Mouse (Mus musculus): Measurements from ENCODE around the gene Grtp1. TPM values are rescaled to one million over a fixed set of nuclear protein-coding genes. Genes with fewer than 3 reads are reported as not detected.
A peak's percentile ranks its signal among the peaks of the same experiment; 100 is the strongest.

The Grtp1 gene
- polyA plus RNA-seq, 1 experiment from 2014 or later = 15.7 TPM

GRCm38 (mm10) chr8:13159377-13159881, 41.0 kb downstream of the Grtp1 start:
- under 1% methylated on average over 44 of the region's 49 CpGs for WGBS
- no peaks in the 10 kb centered on the region for H3K36me3 ChIP-seq (ENCODE audit: control insufficient read depth, insufficient read depth, low read length)
- H3K9me3 ChIP-seq (ENCODE audit: control insufficient read depth, low read length) = no peaks in the 10 kb centered on the region
- peak overlapping the region; percentile 99 for H3K4me3 ChIP-seq (ENCODE audit: low read depth, low read length)
- H3K9ac ChIP-seq (ENCODE audit: low read length) = peak overlapping the region; percentile 95
- no peaks in the 10 kb centered on the region for H3K27me3 ChIP-seq (ENCODE audit: control insufficient read depth, insufficient read depth, low read length)
- peaks cover 6% of the 10 kb centered on the region; the same call in 1 of the 2 replicates for H3K4me1 ChIP-seq (ENCODE audit: control insufficient read depth, insufficient read depth, low read length)
- H3K27ac ChIP-seq (replicated peaks; ENCODE audit: low read depth, low read length) = no peak overlapping the region; the same call in 1 of the 2 replicates
- peak overlapping the region; percentile 91 for H3K4me2 ChIP-seq (ENCODE audit: low read depth, severe bottlenecking)
- peak; percentile 48 for ATAC-seq (ENCODE audit: insufficient number of reproducible peaks, low FRiP score, low TSS enrichment, low read depth)
- DNase-seq (ENCODE audit: low spot score) = peak; percentile 24

- WGBS = 1% methylated on average over 48 of the region's 50 CpGs
- H3K27ac ChIP-seq (replicated peaks; ENCODE audit: low read depth, low read length) = no peak within 1 kb of the TSS; the same call in 1 of the 2 replicates
- peak; percentile 100 for DNase-seq (ENCODE audit: low spot score)
Observed at GRCm38 (mm10) chr8:13158718-13159376, 41.6 kb downstream of the Grtp1 start, which contains the start of gene Lamp1. Lamp1 (plus strand) TSS chr8:13159161.

GRCm38 (mm10) chr8:13156327-13157097, 43.9 kb downstream of the Grtp1 start:
- Histone ChIP-seq H3K4me1 (ENCODE audit: control insufficient read depth, insufficient read depth, low read length) (peaks cover 6% of the 10 kb centered on the region; the same call in 1 of the 2 replicates), H3K9ac (ENCODE audit: low read length) (no peak overlapping the region), H3K27me3 (ENCODE audit: control insufficient read depth, insufficient read depth, low read length) (no peaks in the 10 kb centered on the region), H3K36me3 (ENCODE audit: control insufficient read depth, insufficient read depth, low read length) (no peaks in the 10 kb centered on the region), H3K27ac (replicated peaks; ENCODE audit: low read depth, low read length) (no peak overlapping the region), H3K9me3 (ENCODE audit: control insufficient read depth, low read length) (no peaks in the 10 kb centered on the region), H3K4me3 (ENCODE audit: low read depth, low read length) (no peak overlapping the region), H3K4me2 (ENCODE audit: low read depth, severe bottlenecking) (no peak overlapping the region)
- WGBS = 75% methylated on average over 12 of the region's 12 CpGs
- ATAC-seq (ENCODE audit: insufficient number of reproducible peaks, low FRiP score, low TSS enrichment, low read depth) = no peak
- no peak for DNase-seq (ENCODE audit: low spot score)

More at GRCm38 (mm10) chr8:13158718-13159376, 41.6 kb downstream of the Grtp1 start, which contains the start of gene Lamp1:
- Histone ChIP-seq H3K9ac (ENCODE audit: low read length) (peak within 1 kb of the TSS; percentile 95), H3K9me3 (ENCODE audit: control insufficient read depth, low read length) (no peaks in the 10 kb centered on the region), H3K36me3 (ENCODE audit: control insufficient read depth, insufficient read depth, low read length) (no peaks in the 10 kb centered on the region), H3K27me3 (ENCODE audit: control insufficient read depth, insufficient read depth, low read length) (no peaks in the 10 kb centered on the region), H3K4me1 (ENCODE audit: control insufficient read depth, insufficient read depth, low read length) (peaks cover 6% of the 10 kb centered on the region; the same call in 1 of the 2 replicates), H3K4me2 (ENCODE audit: low read depth, severe bottlenecking) (peak within 1 kb of the TSS; percentile 91), H3K4me3 (ENCODE audit: low read depth, low read length) (peak within 1 kb of the TSS; percentile 99)
- ATAC-seq (ENCODE audit: insufficient number of reproducible peaks, low FRiP score, low TSS enrichment, low read depth) = peak; percentile 95

- H3K4me3 ChIP-seq (ENCODE audit: low read depth, low read length) = no peak overlapping the region
- no peak for ATAC-seq (ENCODE audit: insufficient number of reproducible peaks, low FRiP score, low TSS enrichment, low read depth)
Observed at GRCm38 (mm10) chr8:13155358-13155757, 45.1 kb downstream of the Grtp1 start.

GRCm38 (mm10) chr8:13154099-13154498, 46.3 kb downstream of the Grtp1 start:
- no peak for ATAC-seq (ENCODE audit: insufficient number of reproducible peaks, low FRiP score, low TSS enrichment, low read depth)
- Histone ChIP-seq H3K4me2 (ENCODE audit: low read depth, severe bottlenecking) (no peak overlapping the region), H3K36me3 (ENCODE audit: control insufficient read depth, insufficient read depth, low read length) (peaks cover 2% of the 10 kb centered on the region; the same call in 1 of the 2 replicates), H3K4me1 (ENCODE audit: control insufficient read depth, insufficient read depth, low read length) (no peaks in the 10 kb centered on the region), H3K27me3 (ENCODE audit: control insufficient read depth, insufficient read depth, low read length) (no peaks in the 10 kb centered on the region), H3K9me3 (ENCODE audit: control insufficient read depth, low read length) (no peaks in the 10 kb centered on the region), H3K27ac (replicated peaks; ENCODE audit: low read depth, low read length) (no peak overlapping the region), H3K4me3 (ENCODE audit: low read depth, low read length) (no peak overlapping the region), H3K9ac (ENCODE audit: low read length) (no peak overlapping the region)
- no peak for DNase-seq (ENCODE audit: low spot score)
- WGBS = 79% methylated on average over 9 of the region's 9 CpGs

More at GRCm38 (mm10) chr8:13155358-13155757, 45.1 kb downstream of the Grtp1 start:
- no peak for DNase-seq (ENCODE audit: low spot score)
- Histone ChIP-seq H3K36me3 (ENCODE audit: control insufficient read depth, insufficient read depth, low read length) (no peaks in the 10 kb centered on the region), H3K4me1 (ENCODE audit: control insufficient read depth, insufficient read depth, low read length) (peaks cover 5% of the 10 kb centered on the region; the same call in 1 of the 2 replicates), H3K9me3 (ENCODE audit: control insufficient read depth, low read length) (no peaks in the 10 kb centered on the region), H3K27me3 (ENCODE audit: control insufficient read depth, insufficient read depth, low read length) (no peaks in the 10 kb centered on the region), H3K9ac (ENCODE audit: low read length) (no peak overlapping the region), H3K27ac (replicated peaks; ENCODE audit: low read depth, low read length) (no peak overlapping the region), H3K4me2 (ENCODE audit: low read depth, severe bottlenecking) (no peak overlapping the region)
- 71% methylated on average over 9 of the region's 9 CpGs for WGBS

GRCm38 (mm10) chr8:13150929-13151328, 49.5 kb downstream of the Grtp1 start:
- no peak overlapping the region for H3K27ac ChIP-seq (replicated peaks; ENCODE audit: low read depth, low read length)
- DNase-seq (ENCODE audit: low spot score) = no peak
- no peak overlapping the region for H3K4me2 ChIP-seq (ENCODE audit: low read depth, severe bottlenecking)
- no peaks in the 10 kb centered on the region for H3K9me3 ChIP-seq (ENCODE audit: control insufficient read depth, low read length)
- H3K36me3 ChIP-seq (ENCODE audit: control insufficient read depth, insufficient read depth, low read length) = peaks cover 7% of the 10 kb centered on the region; the same call in 1 of the 2 replicates
- H3K27me3 ChIP-seq (ENCODE audit: control insufficient read depth, insufficient read depth, low read length) = no peaks in the 10 kb centered on the region
- 78% methylated on average over 2 of the region's 2 CpGs for WGBS
- H3K9ac ChIP-seq (ENCODE audit: low read length) = no peak overlapping the region
- ATAC-seq (ENCODE audit: insufficient number of reproducible peaks, low FRiP score, low TSS enrichment, low read depth) = no peak
- H3K4me3 ChIP-seq (ENCODE audit: low read depth, low read length) = no peak overlapping the region
- no peaks in the 10 kb centered on the region for H3K4me1 ChIP-seq (ENCODE audit: control insufficient read depth, insufficient read depth, low read length)

GRCm38 (mm10) chr8:13149866-13150265, 50.6 kb downstream of the Grtp1 start:
- WGBS = 46% methylated on average over 5 of the region's 5 CpGs
- DNase-seq (ENCODE audit: low spot score) (no peak), ATAC-seq (ENCODE audit: insufficient number of reproducible peaks, low FRiP score, low TSS enrichment, low read depth) (no peak)
- Histone ChIP-seq H3K36me3 (ENCODE audit: control insufficient read depth, insufficient read depth, low read length) (peaks cover 12% of the 10 kb centered on the region; the same call in 1 of the 2 replicates), H3K27ac (replicated peaks; ENCODE audit: low read depth, low read length) (no peak overlapping the region), H3K27me3 (ENCODE audit: control insufficient read depth, insufficient read depth, low read length) (no peaks in the 10 kb centered on the region), H3K4me1 (ENCODE audit: control insufficient read depth, insufficient read depth, low read length) (no peaks in the 10 kb centered on the region), H3K4me2 (ENCODE audit: low read depth, severe bottlenecking) (no peak overlapping the region), H3K9ac (ENCODE audit: low read length) (no peak overlapping the region), H3K4me3 (ENCODE audit: low read depth, low read length) (no peak overlapping the region), H3K9me3 (ENCODE audit: control insufficient read depth, low read length) (no peaks in the 10 kb centered on the region)

GRCm38 (mm10) chr8:13149287-13149686, 51.1 kb downstream of the Grtp1 start:
- Histone ChIP-seq H3K9ac (ENCODE audit: low read length) (no peak overlapping the region), H3K27me3 (ENCODE audit: control insufficient read depth, insufficient read depth, low read length) (no peaks in the 10 kb centered on the region), H3K27ac (replicated peaks; ENCODE audit: low read depth, low read length) (no peak overlapping the region), H3K4me2 (ENCODE audit: low read depth, severe bottlenecking) (no peak overlapping the region), H3K4me1 (ENCODE audit: control insufficient read depth, insufficient read depth, low read length) (no peaks in the 10 kb centered on the region), H3K4me3 (ENCODE audit: low read depth, low read length) (no peak overlapping the region), H3K36me3 (ENCODE audit: control insufficient read depth, insufficient read depth, low read length) (peaks cover 15% of the 10 kb centered on the region; the same call in 1 of the 2 replicates), H3K9me3 (ENCODE audit: control insufficient read depth, low read length) (no peaks in the 10 kb centered on the region)
- no peak for ATAC-seq (ENCODE audit: insufficient number of reproducible peaks, low FRiP score, low TSS enrichment, low read depth)
- 91% methylated on average over 2 of the region's 2 CpGs for WGBS
- no peak for DNase-seq (ENCODE audit: low spot score)
